Mouse (Mus musculus): ENCODE results near the gene Sh3bgrl2.

GRCm38 (mm10) chr9:83563808-83564549, 15.9 kb downstream of the Sh3bgrl2 start:
- TF ChIP-seq CTCF (IDR thresholded peaks at IDR 0.05; ENCODE audit: borderline replicate concordance, extremely low read depth, insufficient read depth, insufficient read length) (no peak), POLR2A (IDR thresholded peaks at IDR 0.05; ENCODE audit: borderline replicate concordance, extremely low read depth, insufficient read depth, insufficient read length, poor library complexity, severe bottlenecking) (no peak)
